ENCODE assay signal across 26 mouse cellular contexts in the genomic region with DNA sequence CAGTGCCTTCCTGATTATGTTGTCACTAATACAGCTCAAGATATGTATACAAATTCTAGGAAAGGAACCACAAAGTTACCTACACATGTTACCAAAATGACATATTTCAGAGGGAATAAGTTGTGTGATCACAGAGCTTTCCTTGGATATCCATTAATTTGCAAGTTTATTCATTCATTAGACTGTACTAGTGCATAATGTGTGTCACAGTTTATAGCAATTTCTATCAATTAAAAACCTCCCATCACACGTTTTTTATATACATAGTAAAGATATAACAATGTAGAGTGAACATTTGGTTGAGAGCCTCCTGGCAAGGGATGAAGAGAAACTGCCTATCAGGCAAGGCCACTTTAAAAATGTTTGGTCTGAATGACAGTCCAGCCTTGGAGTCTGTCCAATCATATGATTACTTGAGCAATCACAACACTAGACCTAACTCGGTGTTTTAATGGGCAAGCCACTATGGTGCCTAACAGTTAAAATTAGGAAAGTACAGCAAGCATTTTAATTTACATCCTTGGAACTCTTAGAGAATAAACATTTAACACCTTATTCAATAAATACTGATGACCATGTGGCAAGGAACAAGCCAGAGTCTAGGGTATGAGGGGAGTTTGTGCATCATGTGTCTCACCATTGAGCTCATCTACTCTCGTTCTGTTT. TPM values are rescaled to one million over a fixed set of nuclear protein-coding genes. Genes with fewer than 3 reads are reported as not detected.
"Had no signal": no experiment of that assay in that cellular context is flagged by ENCODE, and none has a peak within 500 bp of the region (broad histone marks: within the 10 kb centered on the region; RNA-seq: fewer than 3 reads in every experiment).

No protein-coding gene starts in this region.

RNA-seq across cellular contexts. Expression of a gene that starts 31.5 kb away (rescaled TPM):
- total RNA-seq: heart, postnatal 10 days; heart, postnatal 14 days; heart, postnatal 25 days; heart, postnatal 36 days; heart, postnatal 4 days; hindbrain, postnatal 0 days; layer of hippocampus, adult 18-20 months; layer of hippocampus, adult 2 months; layer of hippocampus, adult 8-10 months; layer of hippocampus, postnatal 10 days; layer of hippocampus, postnatal 14 days; layer of hippocampus, postnatal 25 days; layer of hippocampus, postnatal 36 days; left cerebral cortex, adult 18-20 months; left cerebral cortex, adult 2 months had no signal
- polyA plus RNA-seq: heart, embryonic 16.5 days; hindbrain, embryonic 10.5 days; hindbrain, embryonic 11.5 days; hindbrain, embryonic 13.5 days; hindbrain, embryonic 14.5 days; hindbrain, embryonic 15.5 days; hindbrain, embryonic 16.5 days; inflammation-experienced regulatory T-cells, adult 6 months; intestine, embryonic 14.5 days; kidney, embryonic 14.5 days; kidney, embryonic 16.5 days had no signal
